Mouse (Mus musculus) heart, adult 9 months (tissue): ENCODE measurements at regions not wholly inside any gene's neighbourhood (a gene's known extent, or its start where the extent isn't known, plus 50 kb on each side); places are given as distances from the start of the nearest gene placed in this dataset.
A peak's percentile ranks its signal among the peaks of the same experiment; 100 is the strongest.
"Not testable (repeated sequence)": the region's sequence is repeated elsewhere in the genome, so short reads cannot be mapped to it uniquely, and the experiment has no call there.

Source experiments
- DNase-seq, 2 experiments: peaks; one replicate each; pipeline ENCODE4 v3.0.0; 2022; ENCODE audit warnings: low spot score in 2 of 2

GRCm38 (mm10) chr4:131416209-131416608, 421.9 kb downstream of the Ptpru start:
- no peak for DNase-seq

DNA sequence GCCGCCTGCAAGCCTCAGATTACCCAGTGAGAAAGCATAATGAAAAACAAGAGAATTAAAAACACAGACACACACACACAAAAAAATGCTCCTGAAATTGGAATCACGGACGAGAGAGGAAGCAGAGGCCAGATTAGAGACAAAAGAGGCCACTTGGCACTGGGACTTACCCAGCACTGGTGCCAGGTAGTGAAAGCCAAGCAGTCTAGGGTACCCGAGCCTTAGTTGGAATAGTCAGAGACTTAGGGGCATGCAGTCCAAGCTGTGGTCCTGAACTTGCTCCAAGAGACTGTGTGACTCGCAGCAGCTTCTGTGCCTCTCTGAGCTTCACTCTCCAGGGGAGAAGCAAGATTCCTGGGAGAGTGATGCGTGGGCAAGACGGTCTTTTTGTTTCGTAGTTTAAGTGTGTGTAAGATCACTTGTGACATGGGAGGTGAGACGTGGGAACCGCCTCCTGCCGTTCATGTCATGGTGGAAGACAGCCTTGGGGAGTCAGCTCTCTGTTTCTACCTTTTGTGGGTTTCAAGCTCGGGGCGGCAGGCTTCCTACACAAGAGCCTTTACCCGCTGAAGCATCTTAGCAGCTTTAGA, 420.8 kb downstream of the Ptpru start:
- DNase-seq: no peak

DNA sequence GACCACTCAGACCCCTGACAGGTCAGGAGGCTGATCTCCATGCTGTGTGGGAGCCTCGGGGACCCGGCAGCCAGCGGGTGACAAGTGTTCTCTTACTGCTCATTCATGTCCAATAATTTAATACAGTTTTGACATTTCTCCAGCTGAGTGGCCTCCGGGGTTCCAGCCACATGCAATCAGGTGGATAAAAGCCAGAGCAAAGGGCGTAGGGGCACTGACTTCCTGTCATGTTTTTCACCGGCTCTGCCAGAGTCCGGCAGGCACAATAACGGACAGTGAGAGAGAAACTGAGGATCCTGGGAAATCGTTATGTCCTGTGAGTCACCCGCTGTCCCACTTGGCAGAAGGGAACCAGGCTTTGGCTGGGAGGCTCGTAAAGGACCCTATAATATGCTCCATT, 412.8 kb downstream of the Ptpru start:
- no peak for DNase-seq

GRCm38 (mm10) chr4:131427871-131428270, 410.2 kb downstream of the Ptpru start:
- no peak for DNase-seq

DNA sequence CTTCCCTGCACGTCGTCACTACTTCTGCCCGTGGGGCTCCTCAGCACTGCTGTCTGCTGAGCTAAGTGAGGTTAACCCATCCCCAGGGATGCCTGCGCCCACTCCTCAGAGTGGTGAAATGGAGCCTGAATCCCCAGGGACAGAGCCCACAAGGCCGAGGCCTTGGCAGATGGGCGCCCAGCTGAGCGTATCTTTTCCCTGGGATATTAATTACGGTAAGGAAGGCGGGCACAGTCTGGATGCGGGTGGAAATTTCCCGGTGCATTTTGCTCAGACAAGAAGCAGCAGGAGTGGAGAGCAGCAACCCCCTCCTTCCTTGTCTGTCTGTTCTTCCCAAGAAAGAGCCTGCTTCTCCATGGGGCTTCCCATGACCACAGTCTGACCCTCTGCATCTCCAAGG, 408.7 kb downstream of the Ptpru start:
- no peak for DNase-seq

GRCm38 (mm10) chr4:131430420-131430819, 407.7 kb downstream of the Ptpru start:
- no peak for DNase-seq

- DNase-seq: peak; percentile 15 to 26
Measured at GRCm38 (mm10) chr4:131431188-131431587, 406.9 kb downstream of the Ptpru start.

DNA sequence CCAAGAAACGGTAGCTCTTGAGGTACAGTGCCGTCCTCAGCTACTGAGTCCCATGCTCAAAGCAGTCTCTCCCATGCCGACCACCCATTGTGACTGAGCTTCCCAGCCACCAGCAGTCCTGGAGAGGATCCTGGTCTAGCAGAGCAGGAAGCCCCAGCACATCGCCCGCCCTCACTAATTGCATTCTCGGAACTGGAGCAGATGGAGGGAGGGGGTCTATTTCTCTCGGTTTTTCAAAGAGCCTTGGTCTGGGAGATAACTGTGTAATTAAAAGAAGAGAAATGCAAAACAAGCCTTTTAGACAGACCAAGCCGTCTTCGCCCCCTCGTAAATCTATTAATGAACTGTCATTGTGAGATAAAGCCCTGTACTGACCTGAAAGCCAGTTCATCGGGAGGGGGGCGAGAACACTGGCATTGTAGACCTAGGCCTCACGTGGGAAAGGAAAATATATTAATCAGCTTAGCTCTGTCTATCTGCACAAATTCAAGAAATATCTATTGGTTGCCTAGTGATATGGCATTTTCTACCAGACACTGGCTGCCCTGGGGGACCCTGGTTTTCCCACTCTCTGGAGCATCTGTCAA, 405.4 kb downstream of the Ptpru start:
- DNase-seq: no peak

DNA sequence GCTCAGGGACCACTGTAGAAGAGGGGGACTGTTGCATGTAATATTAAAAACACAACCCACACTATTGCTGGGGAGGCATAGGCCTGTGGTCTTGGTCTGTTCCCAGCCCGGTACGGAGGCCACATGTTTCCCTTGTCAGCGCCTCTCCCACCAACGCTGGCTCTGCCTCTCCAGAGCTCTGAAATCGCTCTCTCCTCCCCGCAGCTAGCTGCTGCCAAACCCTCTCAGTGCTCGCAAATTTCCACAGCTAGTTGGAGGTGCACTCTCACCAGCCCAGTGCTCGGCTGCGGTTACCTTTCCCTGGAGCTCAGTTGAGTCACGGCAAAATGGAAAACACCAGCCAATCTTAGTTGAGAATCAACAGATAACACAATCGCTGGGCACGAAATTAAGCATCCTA, 402.9 kb downstream of the Ptpru start:
- no peak for DNase-seq

DNA sequence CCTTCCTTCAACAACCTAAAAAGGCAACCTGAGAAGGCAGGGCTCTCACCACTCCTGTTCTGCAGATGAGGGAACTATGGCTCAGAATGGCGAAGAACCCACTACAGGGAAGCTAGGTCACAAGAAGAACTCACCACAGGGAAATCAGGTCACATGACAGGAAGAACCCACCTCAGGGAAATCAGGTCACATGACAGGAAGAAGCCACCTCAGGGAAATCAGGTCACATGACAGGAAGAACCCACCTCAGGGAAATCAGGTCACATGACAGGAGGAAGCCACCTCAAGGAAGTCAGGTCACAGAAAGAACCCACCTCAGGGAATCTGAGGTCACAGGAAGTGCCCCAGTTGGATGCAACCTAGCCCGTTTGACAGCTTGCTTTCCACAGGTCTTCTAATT, 399.7 kb downstream of the Ptpru start:
- no peak for DNase-seq

- DNase-seq: no peak
Measured at GRCm38 (mm10) chr4:131438883-131439282, 399.2 kb downstream of the Ptpru start.

DNA sequence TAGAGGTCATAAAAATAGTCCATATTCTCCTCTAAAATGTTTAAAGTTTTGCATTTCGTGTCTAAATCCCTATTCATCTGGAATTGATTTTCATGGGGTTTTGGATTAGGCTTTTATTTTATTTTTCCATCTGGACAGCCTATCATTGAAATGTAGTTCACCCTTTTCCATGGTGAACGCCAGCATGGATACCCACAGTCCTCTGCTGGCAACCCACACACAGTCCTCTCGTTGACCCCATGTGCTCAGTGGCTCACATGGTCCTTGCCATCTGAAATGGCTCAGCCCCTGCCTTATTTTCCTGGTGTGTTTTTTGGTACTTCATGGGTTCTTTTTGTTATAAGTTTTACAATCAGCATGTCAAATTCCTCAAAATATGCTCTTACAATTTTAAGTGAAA, 397.2 kb downstream of the Ptpru start:
- DNase-seq: no peak

DNA sequence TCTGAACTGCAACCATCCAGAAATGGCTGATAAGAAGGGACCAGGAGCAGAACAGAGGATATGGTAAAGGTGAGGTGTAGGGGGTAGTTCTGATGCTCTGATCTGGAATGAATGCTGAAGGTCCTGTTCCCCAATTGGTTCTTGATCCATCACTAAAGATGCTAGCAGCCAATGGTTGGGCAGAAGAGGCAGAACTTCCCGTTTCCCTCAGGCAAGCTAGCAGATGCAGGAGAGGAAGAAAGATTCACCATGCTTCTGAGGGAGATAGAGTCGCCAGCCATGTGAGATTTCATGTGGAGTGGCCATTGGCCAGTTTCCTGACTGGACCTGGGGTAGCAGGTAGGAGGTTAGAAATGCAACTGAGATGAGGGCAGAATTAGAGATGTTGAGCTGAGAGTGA, 394.6 kb downstream of the Ptpru start:
- no peak for DNase-seq

DNA sequence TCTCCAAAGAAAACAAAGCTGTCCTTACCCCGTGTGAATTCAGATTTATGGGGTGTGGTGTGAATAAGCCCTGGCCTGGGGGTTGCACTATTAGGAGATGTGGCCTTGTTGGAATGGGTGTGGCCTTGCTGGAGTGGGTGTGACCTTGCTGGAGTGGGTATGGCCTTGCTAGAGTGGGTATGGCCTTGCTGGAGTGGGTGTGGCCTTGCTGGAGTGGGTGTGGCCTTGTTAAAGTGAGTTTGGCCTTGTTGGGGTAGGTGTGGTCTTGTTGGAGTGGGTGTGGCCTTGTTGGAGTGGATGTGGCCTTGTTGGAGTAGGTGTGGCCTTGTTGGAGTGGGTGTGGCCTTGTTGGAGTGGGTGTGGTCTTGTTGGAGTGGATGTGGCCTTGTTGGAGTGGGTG, 387.8 kb downstream of the Ptpru start:
- DNase-seq: not testable (repeated sequence)

DNA sequence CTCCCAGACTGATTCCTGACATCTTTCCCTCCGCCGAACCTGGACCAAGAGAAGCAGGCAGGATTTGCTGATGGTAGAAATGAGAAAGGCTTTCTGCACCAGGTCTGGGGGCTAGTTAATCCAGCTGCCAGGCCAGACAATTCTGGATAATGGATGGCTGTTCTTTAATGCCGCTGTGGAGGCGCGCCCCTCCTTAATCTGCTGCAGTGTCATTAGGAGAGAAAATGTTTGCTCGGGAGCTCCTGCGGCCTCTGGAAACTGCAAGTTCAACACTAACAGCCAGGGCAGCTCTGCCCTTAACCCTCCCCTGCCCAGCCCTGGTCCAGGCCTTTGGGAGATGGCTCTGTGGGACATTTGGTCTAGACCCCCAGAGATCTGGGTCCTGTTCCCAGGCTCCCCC, 380.5 kb downstream of the Ptpru start:
- no peak for DNase-seq

GRCm38 (mm10) chr4:131459746-131460145, 378.3 kb downstream of the Ptpru start:
- DNase-seq: no peak

GRCm38 (mm10) chr4:131461312-131461711, 376.8 kb downstream of the Ptpru start:
- no peak for DNase-seq

DNA sequence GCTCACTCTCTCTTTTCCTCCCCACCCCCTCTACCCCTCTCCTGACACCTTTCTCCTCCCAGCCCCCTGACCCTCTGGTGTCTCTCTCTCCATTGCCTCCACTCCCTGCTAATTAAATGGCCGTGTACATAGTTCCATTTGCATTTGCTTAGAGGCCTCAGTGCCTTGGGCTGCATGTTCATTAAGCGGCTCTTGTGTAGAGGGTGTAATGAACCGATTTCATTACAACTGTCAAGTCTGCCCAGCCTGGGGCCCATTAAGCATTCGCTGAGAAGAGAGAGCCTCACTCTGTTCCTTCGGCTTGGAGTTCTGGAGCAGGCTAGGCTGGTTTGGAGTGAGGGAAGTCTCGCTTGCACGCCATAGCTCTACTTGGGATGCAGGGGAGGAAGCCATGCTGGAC, 376.4 kb downstream of the Ptpru start:
- no peak for DNase-seq

GRCm38 (mm10) chr4:131475023-131475422, 363.1 kb downstream of the Ptpru start:
- DNase-seq: no peak

GRCm38 (mm10) chr4:131478923-131479322, 359.2 kb downstream of the Ptpru start:
- no peak for DNase-seq

DNA sequence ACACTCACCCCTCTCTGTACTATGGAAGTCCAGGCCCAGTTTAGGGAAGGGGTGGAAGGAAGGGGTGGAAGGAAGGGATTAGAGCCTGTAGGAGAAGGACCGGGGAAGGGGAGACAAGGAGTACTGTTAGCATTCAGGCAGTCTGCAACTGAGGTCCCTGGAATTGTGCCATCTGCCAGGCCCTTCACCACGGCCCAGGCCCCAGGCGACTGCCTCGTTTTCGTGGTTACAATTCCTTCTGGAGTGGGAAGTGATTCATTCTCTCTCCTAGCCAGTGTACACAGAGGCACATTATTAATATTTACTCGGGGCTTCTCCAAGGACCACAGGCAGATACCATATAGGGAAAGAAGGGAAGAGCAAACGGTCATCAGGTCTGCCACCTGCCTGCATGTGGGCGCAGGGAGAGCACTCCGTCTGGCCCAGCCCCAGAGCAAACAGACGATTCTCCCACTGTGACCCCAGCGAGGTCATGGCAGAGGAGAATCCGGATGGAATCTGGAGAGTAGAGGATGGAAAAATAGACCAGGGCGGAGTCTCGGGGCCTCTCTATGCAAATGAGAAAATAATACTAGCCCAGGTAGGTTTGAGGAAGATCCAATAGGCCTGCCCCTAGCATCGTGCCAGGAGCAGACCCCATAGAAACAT, 354.0 kb downstream of the Ptpru start:
- DNase-seq: no peak

DNA sequence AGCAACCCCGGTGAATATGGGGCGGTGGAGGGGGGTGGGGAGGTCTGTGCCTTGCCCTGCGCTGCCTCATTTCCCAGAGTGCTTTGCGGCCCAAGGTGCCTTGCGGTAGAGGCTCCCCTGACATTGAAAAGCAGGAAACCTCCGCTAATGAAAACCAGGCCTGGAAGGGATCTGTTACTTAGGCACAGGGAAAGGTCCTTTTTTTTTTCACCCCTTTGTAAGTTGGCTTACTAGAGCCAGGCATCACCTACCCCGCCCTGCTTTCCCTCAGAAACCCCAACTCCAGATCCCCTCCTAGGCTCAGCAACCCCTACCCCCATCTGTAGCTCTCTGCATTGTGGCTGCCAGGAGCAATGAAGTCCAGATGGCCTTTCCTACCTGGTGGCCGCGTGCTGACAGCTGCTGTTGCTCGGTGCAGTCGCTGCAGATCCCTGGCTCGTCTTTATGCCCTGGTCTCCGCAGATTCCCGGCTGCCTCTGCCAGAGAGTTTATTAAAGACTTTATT, 353.4 kb downstream of the Ptpru start:
- no peak for DNase-seq

DNA sequence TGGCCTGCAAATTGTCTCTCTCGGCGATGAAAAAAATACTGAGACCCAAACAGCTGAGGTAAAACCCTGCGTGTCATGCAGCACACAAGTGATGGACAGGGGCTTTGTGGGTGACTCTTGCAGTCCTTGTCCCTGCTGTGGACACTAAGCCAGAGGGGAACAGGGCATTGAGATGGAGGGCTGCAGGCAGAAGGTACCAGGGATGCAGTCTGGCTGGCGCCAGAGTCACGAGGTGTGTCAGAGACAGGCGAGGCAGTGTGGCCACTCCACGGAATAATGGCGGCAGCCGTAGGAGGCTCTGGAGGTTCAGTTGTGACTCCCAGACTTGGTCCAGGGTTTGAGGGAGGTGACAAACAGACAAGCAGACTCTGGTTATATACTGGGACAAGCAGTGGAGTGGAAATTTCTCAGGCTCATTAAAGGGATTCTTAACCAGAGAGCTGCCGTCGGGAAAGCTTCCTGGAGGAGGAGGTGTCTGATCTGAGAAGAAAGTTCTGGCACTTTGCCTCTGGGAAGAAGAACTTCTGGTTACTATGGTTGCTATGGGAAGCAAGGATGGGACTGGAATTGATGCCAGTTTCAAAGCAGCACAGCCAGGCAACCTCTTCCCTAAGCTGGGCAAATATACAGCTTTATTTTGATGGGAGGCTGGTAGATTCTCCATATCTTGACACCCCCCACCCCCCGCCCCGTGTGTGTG, 352.8 kb downstream of the Ptpru start:
- no peak for DNase-seq
